Mouse (Mus musculus) erythroblast, embryonic 14.5 days (primary cell): Measurements from ENCODE around the gene Fgf11. TPM values are rescaled to one million over a fixed set of nuclear protein-coding genes. Genes with fewer than 3 reads are reported as not detected.

Experiments used
- H3K27me3 ChIP-seq: 2 replicates; pipeline ENCODE4 v1.6.1; 2012; ENCODE audit warnings: inconsistent platforms; ENCODE audit not compliant: control insufficient read depth
- H3K36me3 ChIP-seq: 2 replicates; pipeline ENCODE4 v1.6.1; 2012; ENCODE audit warnings: mild to moderate bottlenecking, inconsistent platforms; ENCODE audit not compliant: control insufficient read depth
- H3K4me1 ChIP-seq: 2 replicates; pipeline ENCODE4 v1.6.1; 2012; ENCODE audit warnings: inconsistent platforms; ENCODE audit not compliant: control insufficient read depth
- H3K4me3 ChIP-seq: replicated peaks from 2 replicates; pipeline ENCODE3; 2012; ENCODE audit warnings: moderate library complexity, mild to moderate bottlenecking, inconsistent platforms
- H3K9me3 ChIP-seq: 2 replicates; pipeline ENCODE4 v1.6.1; 2012; ENCODE audit warnings: low read length, inconsistent platforms, mixed read lengths; ENCODE audit not compliant: control insufficient read depth
- GATA1 ChIP-seq: IDR thresholded peaks from 2 replicates; pipeline ENCODE4 v1.6.1; 2012; ENCODE audit warnings: low read length, inconsistent platforms, mixed read lengths
- TAL1 ChIP-seq: IDR thresholded peaks from 3 replicates; pipeline ENCODE4 v1.6.1; 2012; ENCODE audit warnings: low read length, inconsistent platforms, mixed read lengths
- polyA plus RNA-seq: library from polyadenylated mRNA; stranded (reverse); fragments of >175 nt; gene quantifications from 2 replicates; pipeline ENCODE4 v1.2.3, GENCODE M21; 2012

Fgf11 gene
- polyA plus RNA-seq, 1 experiment = 0.01 TPM

DNA sequence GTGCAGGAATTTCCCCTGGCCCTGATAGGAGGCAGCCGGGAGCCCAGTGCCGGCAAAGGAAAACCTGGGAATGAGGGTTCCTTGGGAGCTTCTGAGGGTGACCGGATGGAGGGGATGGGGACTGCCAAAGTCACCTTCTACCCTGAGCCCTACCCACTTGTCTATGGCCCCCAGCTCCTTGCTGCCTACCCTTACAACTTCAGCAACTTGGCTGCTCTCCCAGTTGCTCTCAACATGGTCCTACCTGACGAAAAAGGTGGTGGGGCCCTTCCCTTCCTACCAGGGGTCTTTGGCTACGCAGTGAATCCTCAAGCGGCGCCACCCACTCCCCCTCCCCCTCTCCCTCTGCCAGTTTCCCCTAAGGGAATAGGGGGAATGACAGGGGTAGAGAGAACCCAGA is 22.7 kb downstream of the Fgf11 start:
- H3K4me3 ChIP-seq = no peak overlapping the region
- H3K4me1 ChIP-seq = peaks cover 6% of the 10 kb centered on the region
- H3K36me3 ChIP-seq = peaks cover 2% of the 10 kb centered on the region; the same call in 1 of the 2 replicates
- TF ChIP-seq TAL1 (no peak), GATA1 (no peak)
- peaks cover 58% of the 10 kb centered on the region for H3K27me3 ChIP-seq
- H3K9me3 ChIP-seq = no peaks in the 10 kb centered on the region

DNA sequence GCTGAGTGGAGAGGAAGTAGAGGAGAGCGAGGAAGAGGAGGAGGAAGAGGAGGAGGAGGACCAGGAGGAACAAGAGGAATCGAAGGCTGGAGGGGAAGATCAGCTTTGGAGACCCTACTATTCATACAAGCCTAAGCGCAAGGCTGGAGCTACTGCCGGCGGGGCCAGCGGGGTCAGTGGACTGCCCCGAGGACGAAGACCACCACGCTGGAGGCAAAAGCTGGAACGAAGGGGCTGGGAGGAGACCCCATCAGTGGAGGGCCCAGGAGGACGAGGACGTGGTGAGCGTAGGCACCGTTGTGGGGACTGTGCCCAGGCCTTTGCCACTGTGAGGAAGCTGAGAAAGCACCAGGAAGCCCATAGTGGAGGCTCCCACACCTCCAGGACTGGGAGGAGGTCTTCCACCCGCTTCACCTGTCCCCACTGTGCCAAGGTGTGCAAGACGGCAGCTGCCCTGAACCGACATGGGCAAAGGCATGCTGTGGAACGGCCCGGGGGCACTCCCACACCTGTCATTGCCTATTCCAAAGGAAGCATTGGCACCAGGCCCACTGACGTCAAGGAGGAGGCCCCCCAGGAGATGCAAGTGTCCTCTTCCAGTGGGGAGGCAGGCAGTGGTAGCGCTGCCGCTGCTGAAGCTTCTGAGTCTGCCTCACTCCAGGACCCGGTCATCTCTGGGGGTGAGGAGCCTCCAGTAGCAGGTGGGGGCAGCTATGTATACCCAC is 23.2 kb downstream of the Fgf11 start:
- no peak for TF ChIP-seq TAL1
- no peak for TF ChIP-seq GATA1
- Histone ChIP-seq H3K36me3 (peaks cover 2% of the 10 kb centered on the region; the same call in 1 of the 2 replicates), H3K9me3 (no peaks in the 10 kb centered on the region), H3K4me3 (no peak overlapping the region), H3K27me3 (peaks cover 58% of the 10 kb centered on the region), H3K4me1 (peaks cover 6% of the 10 kb centered on the region)

DNA sequence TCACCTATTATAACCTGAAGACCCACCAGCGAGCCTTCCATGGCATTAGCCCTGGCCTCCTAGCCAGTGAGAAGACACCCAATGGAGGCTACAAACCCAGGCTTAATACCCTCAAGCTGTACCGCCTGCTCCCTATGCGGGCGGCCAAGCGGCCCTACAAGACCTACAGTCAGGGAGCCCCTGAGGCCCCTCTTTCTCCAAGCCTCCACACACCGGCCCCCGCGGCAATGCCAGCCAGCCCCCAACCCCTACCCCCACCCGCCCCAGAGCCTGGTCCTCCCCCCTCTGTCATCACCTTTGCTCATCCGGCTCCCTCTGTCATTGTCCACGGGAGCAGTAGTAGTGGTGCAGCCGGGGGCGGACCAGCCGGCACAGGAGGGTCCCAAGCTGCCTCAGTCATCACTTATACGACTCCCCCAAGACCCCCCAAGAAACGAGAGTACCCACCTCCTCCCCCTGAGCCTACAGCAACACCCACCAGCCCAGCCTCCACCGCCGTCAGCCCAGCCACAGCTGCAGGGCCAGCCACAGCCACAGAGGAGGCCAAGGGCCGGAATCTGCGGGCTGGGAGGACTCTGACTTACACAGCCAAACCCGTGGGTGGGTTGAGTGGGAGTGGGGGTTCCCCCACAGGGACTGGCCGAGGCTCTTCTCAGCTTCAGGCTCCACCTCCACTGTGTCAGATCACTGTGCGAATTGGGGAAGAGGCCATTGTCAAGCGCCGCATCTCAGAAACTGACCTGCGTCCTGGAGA is 24.0 kb downstream of the Fgf11 start:
- no peak for TF ChIP-seq TAL1
- TF ChIP-seq GATA1 = no peak
- Histone ChIP-seq H3K9me3 (no peaks in the 10 kb centered on the region), H3K36me3 (peaks cover 2% of the 10 kb centered on the region; the same call in 1 of the 2 replicates), H3K4me3 (no peak overlapping the region), H3K4me1 (peaks cover 6% of the 10 kb centered on the region), H3K27me3 (peaks cover 56% of the 10 kb centered on the region)

DNA sequence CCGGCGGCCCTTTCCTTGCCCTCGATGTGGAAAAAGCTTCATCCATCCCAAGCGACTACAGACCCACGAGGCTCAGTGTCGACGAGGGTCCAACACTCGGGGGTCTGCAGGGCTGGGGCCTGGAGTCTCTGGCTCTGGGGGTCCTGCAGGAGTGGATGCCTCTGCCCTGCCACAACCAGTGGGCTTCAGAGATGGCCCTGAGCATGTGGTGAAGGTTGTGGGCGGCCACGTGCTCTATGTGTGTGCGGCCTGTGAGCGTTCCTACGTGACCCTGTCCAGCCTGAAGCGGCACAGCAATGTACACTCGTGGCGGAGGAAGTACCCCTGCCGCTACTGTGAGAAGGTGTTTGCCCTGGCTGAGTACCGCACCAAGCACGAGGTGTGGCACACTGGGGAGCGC is 25.2 kb downstream of the Fgf11 start:
- peaks cover 44% of the 10 kb centered on the region for H3K27me3 ChIP-seq
- H3K9me3 ChIP-seq = no peaks in the 10 kb centered on the region

DNA sequence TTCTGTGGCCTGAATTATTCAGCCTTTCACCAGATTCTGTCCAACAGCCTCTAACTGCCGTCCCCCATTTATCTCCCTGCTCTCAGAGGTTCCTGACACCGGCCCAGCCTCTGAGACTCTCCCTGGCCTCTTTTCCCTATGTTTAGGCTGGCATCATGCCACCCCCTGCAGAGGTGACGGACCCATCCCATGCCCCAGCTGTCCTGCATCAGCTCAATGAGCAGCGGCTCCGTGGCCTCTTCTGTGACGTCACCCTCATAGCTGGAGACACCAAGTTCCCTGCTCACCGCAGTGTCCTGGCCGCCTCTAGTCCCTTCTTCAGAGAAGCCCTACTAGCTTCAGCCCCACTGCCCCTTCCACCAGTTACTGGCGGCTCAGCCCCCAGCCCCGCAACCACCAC is 25.9 kb downstream of the Fgf11 start:
- Histone ChIP-seq H3K9me3 (no peaks in the 10 kb centered on the region), H3K27me3 (peaks cover 38% of the 10 kb centered on the region), H3K4me3 (no peak overlapping the region), H3K36me3 (peaks cover 2% of the 10 kb centered on the region; the same call in 1 of the 2 replicates), H3K4me1 (peaks cover 6% of the 10 kb centered on the region)
- no peak for TF ChIP-seq GATA1
- TF ChIP-seq TAL1 = no peak

More for the DNA sequence above, 25.2 kb downstream of the Fgf11 start:
- Histone ChIP-seq H3K36me3 (peaks cover 2% of the 10 kb centered on the region; the same call in 1 of the 2 replicates), H3K4me1 (peaks cover 6% of the 10 kb centered on the region), H3K4me3 (no peak overlapping the region)
- no peak for TF ChIP-seq TAL1
- TF ChIP-seq GATA1 = no peak

DNA sequence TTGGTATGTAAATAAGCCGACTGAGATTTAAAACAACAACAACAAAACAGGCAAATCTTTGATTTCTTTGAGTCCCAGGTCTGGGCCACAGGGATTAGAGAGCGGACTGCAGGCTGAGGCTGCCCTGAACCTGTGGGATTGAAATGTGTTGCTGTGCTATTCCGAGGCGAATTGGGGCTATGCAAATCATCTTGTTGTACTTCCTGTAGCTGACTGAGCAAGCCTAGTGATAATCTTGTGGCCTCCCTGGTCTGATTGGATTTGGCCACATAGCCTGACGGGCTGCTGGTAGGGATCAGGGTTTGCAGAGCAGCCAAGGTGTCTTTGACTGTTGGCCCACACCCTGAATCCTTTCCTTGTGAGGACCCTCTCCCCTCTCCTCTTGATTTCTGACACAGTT is 26.7 kb downstream of the Fgf11 start:
- peaks cover 30% of the 10 kb centered on the region for H3K27me3 ChIP-seq
- H3K4me1 ChIP-seq = peaks cover 6% of the 10 kb centered on the region
- H3K9me3 ChIP-seq = no peaks in the 10 kb centered on the region
- TF ChIP-seq TAL1 (no peak), GATA1 (no peak)
- H3K4me3 ChIP-seq = no peak overlapping the region
- H3K36me3 ChIP-seq = peaks cover 2% of the 10 kb centered on the region; the same call in 1 of the 2 replicates

DNA sequence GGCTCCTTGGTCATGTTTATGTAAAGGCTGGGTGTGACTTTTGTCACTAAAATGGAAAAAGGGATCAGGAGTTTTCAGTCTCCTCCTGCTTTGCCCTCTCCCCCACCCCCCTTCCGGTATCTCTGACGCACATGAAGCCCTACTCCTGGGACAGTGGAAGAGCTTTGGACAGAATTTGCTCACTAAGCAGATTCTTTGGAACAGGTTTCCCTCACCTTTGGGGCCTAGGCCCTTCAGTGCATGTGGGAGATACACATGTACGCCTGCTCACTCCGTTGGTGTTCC is 34.1 kb downstream of the Fgf11 start:
- TF ChIP-seq TAL1 (no peak), GATA1 (no peak)

DNA sequence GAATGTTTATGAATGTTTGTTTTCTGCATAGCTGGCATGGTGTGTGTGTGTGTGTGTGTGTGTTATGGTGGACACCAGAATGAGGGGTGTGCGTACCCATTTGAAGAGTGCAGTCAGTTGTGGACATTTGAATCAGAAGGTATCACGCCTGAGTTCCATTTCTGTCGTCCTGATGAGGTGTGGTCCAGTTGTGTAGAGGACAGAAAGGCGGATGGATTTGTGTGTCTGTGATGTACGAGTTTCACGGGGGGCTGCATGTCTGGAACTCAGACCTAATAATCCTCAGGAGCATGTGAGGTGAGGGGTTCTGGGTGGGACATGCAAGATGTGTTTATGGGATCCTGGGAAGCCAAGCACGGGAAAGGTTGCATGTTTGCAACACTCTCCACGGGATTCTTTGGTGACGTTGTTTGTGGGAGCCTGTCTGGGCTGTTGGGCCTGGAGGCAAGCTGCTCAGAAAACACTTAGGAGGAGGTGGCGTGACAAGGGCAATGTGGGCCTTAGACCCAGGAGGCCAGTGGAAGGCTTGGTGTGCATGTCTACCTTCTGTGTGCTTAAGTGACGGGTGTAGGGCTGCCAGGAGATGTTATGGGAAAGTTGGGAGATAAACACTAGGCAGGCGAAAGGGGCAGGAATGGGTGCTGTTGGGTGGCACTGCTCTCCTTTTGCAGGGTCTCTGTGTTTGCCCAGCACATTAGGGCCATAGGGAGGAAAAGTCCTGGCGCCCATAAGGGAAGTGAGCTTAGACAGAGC is 34.6 kb downstream of the Fgf11 start:
- Histone ChIP-seq H3K4me1 (peaks cover 31% of the 10 kb centered on the region), H3K4me3 (peak overlapping the region; percentile 71)
- TF ChIP-seq GATA1 (no peak), TAL1 (no peak)

More for the DNA sequence above, 34.1 kb downstream of the Fgf11 start:
- Histone ChIP-seq H3K9me3 (no peaks in the 10 kb centered on the region), H3K4me3 (no peak overlapping the region), H3K4me1 (peaks cover 31% of the 10 kb centered on the region), H3K27me3 (peaks cover 16% of the 10 kb centered on the region), H3K36me3 (no peaks in the 10 kb centered on the region)

DNA sequence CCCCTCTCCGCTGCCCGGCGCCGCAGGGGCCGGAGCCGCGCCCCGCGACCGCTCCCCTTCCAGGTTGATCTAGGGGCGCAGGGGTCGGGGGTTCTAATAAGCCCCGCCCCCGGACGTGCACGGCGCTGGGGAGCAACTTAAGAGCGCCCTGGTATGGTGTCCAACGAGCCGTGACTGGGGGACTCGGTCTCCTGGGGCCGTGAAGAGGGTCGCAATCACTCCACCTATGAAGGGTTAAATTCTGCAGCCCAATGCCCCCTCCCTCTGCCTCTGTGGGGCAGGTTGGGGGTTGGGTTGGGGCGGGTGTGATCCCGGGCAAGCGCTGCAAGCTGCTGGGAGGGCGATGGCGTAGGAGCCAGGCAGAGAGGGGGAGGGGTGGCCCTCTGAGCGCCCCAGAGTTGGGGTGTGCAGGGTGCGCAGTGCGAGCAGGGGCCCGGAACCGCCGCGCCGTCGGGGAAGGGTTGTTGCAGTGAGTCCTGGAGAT is 35.5 kb downstream of the Fgf11 start:
- Histone ChIP-seq H3K4me1 (peaks cover 31% of the 10 kb centered on the region), H3K4me3 (peak overlapping the region; percentile 71), H3K9me3 (no peaks in the 10 kb centered on the region), H3K36me3 (no peaks in the 10 kb centered on the region), H3K27me3 (peaks cover 16% of the 10 kb centered on the region)
- TF ChIP-seq GATA1 = no peak
- no peak for TF ChIP-seq TAL1

More for the DNA sequence above, 34.6 kb downstream of the Fgf11 start:
- Histone ChIP-seq H3K36me3 (no peaks in the 10 kb centered on the region), H3K27me3 (peaks cover 16% of the 10 kb centered on the region), H3K9me3 (no peaks in the 10 kb centered on the region)
